Comparison of ENCODE assay signal across 9 mouse cellular contexts in genomic region chr12:56058463-56058862, GRCm38 (mm10).
A peak's percentile ranks its signal among the peaks of the same experiment; 100 is the strongest.
DNase-seq lines count a peak whose midpoint lies in the region; ATAC-seq and TF ChIP-seq lines count a peak whose summit lies in the region.
"Had no signal": no experiment of that assay in that cellular context is flagged by ENCODE, and none has a peak within 500 bp of the region (broad histone marks: within the 10 kb centered on the region; RNA-seq: fewer than 3 reads in every experiment).

No protein-coding gene starts in this region.

- 15% methylated on average over 17 of the region's 17 CpGs for WGBS in forebrain, embryonic 10.5 days
- 13% methylated on average over 17 of the region's 17 CpGs for WGBS in hindbrain, embryonic 12.5 days

- H3K36me3 ChIP-seq in G1E (replicated peaks), result no peaks in the 10 kb centered on the region
- H3K36me3 ChIP-seq in forebrain, embryonic 10.5 days (replicated peaks), result no peaks in the 10 kb centered on the region
- H3K36me3 ChIP-seq in hindbrain, embryonic 12.5 days, result no peaks in the 10 kb centered on the region
- H3K36me3 ChIP-seq: limb, embryonic 15.5 days had no signal

- H3K4me3 ChIP-seq in G1E (ENCODE audit: low read depth, low read length), result no peak overlapping the region
- no peak overlapping the region for H3K4me3 ChIP-seq in forebrain, embryonic 10.5 days
- H3K4me3 ChIP-seq in hindbrain, embryonic 12.5 days, result no peak overlapping the region
- H3K4me3 ChIP-seq: limb, embryonic 15.5 days had no signal

- no peaks in the 10 kb centered on the region for H3K4me1 ChIP-seq in G1E (ENCODE audit: insufficient read depth, low read depth, low read length)
- no peaks in the 10 kb centered on the region for H3K4me1 ChIP-seq in forebrain, embryonic 10.5 days
- H3K4me1 ChIP-seq in hindbrain, embryonic 12.5 days, result no peaks in the 10 kb centered on the region
- H3K4me1 ChIP-seq: limb, embryonic 15.5 days had no signal

- ATAC-seq in G1E (ENCODE audit: extremely low read depth, insufficient number of reproducible peaks, low FRiP score, poor library complexity, severe bottlenecking), result peak; percentile 62; the same call in 1 of the 2 replicates
- ATAC-seq in hindbrain, embryonic 12.5 days (ENCODE audit: low FRiP score), result peak; percentile 50; the same call in 1 of the 2 replicates

- TF ChIP-seq POLR2A in brain, embryonic 14.5 days (IDR thresholded peaks at IDR 0.05; ENCODE audit: borderline replicate concordance, extremely low read depth, insufficient read depth, insufficient read length, poor library complexity, severe bottlenecking), result no peak

- H3K4me2 ChIP-seq in hindbrain, embryonic 12.5 days (replicated peaks), result no peak overlapping the region
- H3K4me2 ChIP-seq: limb, embryonic 15.5 days had no signal

- H3K9ac ChIP-seq in hindbrain, embryonic 12.5 days, result no peak overlapping the region
- H3K9ac ChIP-seq: limb, embryonic 15.5 days had no signal

- peak; percentile 99 for TF ChIP-seq CTCF in G1E (IDR thresholded peaks at IDR 0.05; ENCODE audit: low read depth, low read length)
- TF ChIP-seq CTCF in brain, embryonic 14.5 days (IDR thresholded peaks at IDR 0.05; ENCODE audit: borderline replicate concordance, extremely low read depth, insufficient read depth, insufficient read length), result peak; percentile 99

- H3K27ac ChIP-seq in forebrain, embryonic 10.5 days, result no peak overlapping the region
- no peak overlapping the region for H3K27ac ChIP-seq in hindbrain, embryonic 12.5 days
- H3K27ac ChIP-seq: limb, embryonic 15.5 days had no signal

- no peaks in the 10 kb centered on the region for H3K9me3 ChIP-seq in G1E (replicated peaks)
- H3K9me3 ChIP-seq in forebrain, embryonic 10.5 days, result no peaks in the 10 kb centered on the region
- H3K9me3 ChIP-seq in hindbrain, embryonic 12.5 days (replicated peaks), result no peaks in the 10 kb centered on the region
- H3K9me3 ChIP-seq: limb, embryonic 15.5 days had no signal

- DNase-seq in G1E (ENCODE audit: low spot score), result peak; percentile 38
- DNase-seq in brain, embryonic 14.5 days (ENCODE audit: low read depth), result peak; percentile 95
- DNase-seq in forebrain, embryonic 10.5 days (ENCODE audit: extremely low spot score, low spot score), result peak; percentile 83
- DNase-seq in layer of hippocampus, postnatal 10 days (ENCODE audit: low spot score in 2 of 2), result peak; percentile 92 to 94
- DNase-seq in lung, postnatal 36 days, result peak; percentile 78
- DNase-seq in right cerebral cortex, adult 2 months (ENCODE audit: low spot score in 2 of 2), result peak; percentile 88 to 93
- peak; percentile 49 for DNase-seq in yolk sac, embryonic 10.5 days (ENCODE audit: low spot score)

- peaks cover 7% of the 10 kb centered on the region; the same call in 1 of the 2 replicates for H3K27me3 ChIP-seq in G1E (ENCODE audit: insufficient read depth, low read length)
- H3K27me3 ChIP-seq in forebrain, embryonic 10.5 days (ENCODE audit: poor library complexity, severe bottlenecking), result peaks cover 27% of the 10 kb centered on the region
- H3K27me3 ChIP-seq in hindbrain, embryonic 12.5 days, result peaks cover 3% of the 10 kb centered on the region; the same call in 1 of the 2 replicates

Comparison
In these comparisons a context has a peak if more than half of its experiments do, and no peak if none do; other contexts are left out.
1. DNase-seq: peak in every context shown above with its lines; median percentile 95 in brain, embryonic 14.5 days; 93 in layer of hippocampus, postnatal 10 days; 90 in right cerebral cortex, adult 2 months; 83 in forebrain, embryonic 10.5 days; 78 in lung, postnatal 36 days; 49 in yolk sac, embryonic 10.5 days; 38 in G1E.